In the genomic region with DNA sequence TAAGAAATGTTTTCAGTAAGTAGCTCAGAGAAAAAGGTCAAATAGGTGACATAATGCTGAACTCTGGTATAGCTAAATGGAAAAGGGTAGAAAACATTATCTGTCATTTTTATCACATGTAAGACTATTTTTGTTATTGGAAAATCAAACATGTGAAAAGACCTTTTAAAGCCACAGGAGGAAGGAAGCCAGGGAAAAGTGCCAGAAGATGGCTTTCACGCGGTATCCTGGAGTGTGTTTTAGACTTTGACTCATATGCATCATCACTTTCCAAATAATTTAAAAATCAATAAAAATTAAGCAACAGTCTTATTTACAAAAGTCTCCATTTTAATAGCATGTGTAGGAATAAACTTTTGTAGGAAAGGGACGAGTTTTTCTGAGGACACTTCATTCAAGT, we compare ENCODE assay signal across 17 mouse cellular contexts. TPM values are rescaled to one million over a fixed set of nuclear protein-coding genes. Genes with fewer than 3 reads are reported as not detected.
"Had no signal": no experiment of that assay in that cellular context is flagged by ENCODE, and none has a peak within 500 bp of the region (broad histone marks: within the 10 kb centered on the region; RNA-seq: fewer than 3 reads in every experiment).

No protein-coding gene starts in this region.

- H3K27ac ChIP-seq: neural tube, embryonic 13.5 days; neural tube, embryonic 15.5 days; stomach, embryonic 15.5 days; stomach, postnatal 0 days had no signal

- H3K4me2 ChIP-seq: neural tube, embryonic 13.5 days; neural tube, embryonic 15.5 days; stomach, embryonic 15.5 days had no signal

- H3K36me3 ChIP-seq: neural tube, embryonic 13.5 days; neural tube, embryonic 15.5 days; stomach, embryonic 15.5 days had no signal

- H3K4me3 ChIP-seq: neural tube, embryonic 13.5 days; neural tube, embryonic 15.5 days; stomach, embryonic 15.5 days had no signal

- H3K9ac ChIP-seq: neural tube, embryonic 13.5 days; neural tube, embryonic 15.5 days; stomach, embryonic 15.5 days had no signal

- H3K9me3 ChIP-seq: neural tube, embryonic 13.5 days; neural tube, embryonic 15.5 days; stomach, embryonic 15.5 days had no signal

- H3K27me3 ChIP-seq: neural tube, embryonic 13.5 days; neural tube, embryonic 15.5 days; stomach, embryonic 15.5 days had no signal

- H3K4me1 ChIP-seq: neural tube, embryonic 13.5 days; neural tube, embryonic 15.5 days; stomach, embryonic 15.5 days had no signal

- DNase-seq: retina, postnatal 1 day; right cerebral cortex, adult 18-20 months; right cerebral cortex, postnatal 14 days; right cerebral cortex, postnatal 25 days; right cerebral cortex, postnatal 4 days; spleen, adult 18-20 months; thymus, adult 18-20 months; thymus, adult 2 months; thymus, postnatal 14 days; thymus, postnatal 25 days; thymus, postnatal 36 days; thymus, postnatal 4 days had no signal

RNA-seq across cellular contexts. Expression of a gene that starts 24.7 kb away (rescaled TPM):
- total RNA-seq: neutrophil, adult 5-6 weeks had no signal
